Mouse (Mus musculus) midbrain, embryonic 16.5 days (tissue): ENCODE data around the gene Tnip3. TPM values are rescaled to one million over a fixed set of nuclear protein-coding genes. Genes with fewer than 3 reads are reported as not detected.

Experiments
- ATAC-seq: fragments of 200-750 bp; cut with Nextera tagmentation; 2 replicates; pipeline ENCODE4 v1.8.0; 2017; ENCODE audit warnings: moderate TSS enrichment
- H3K27ac ChIP-seq: fragments of 300-500 bp; sonication (generic); 2 replicates; pipeline ENCODE4 v1.5.1; 2014; ENCODE audit warnings: mild to moderate bottlenecking, low read length, mixed read lengths
- H3K27me3 ChIP-seq: fragments of 300-500 bp; sonication (generic); 2 replicates; pipeline ENCODE4 v1.6.1; 2014; ENCODE audit warnings: low read depth, low read length, mixed read lengths; ENCODE audit not compliant: control insufficient read depth, insufficient read depth
- H3K36me3 ChIP-seq: fragments of 300-500 bp; sonication (generic); 2 replicates; pipeline ENCODE4 v1.6.1; 2014; ENCODE audit warnings: mild to moderate bottlenecking, low read length, moderate library complexity, mixed read lengths; ENCODE audit not compliant: control insufficient read depth, insufficient read depth
- H3K4me1 ChIP-seq: fragments of 300-500 bp; sonication (generic); 2 replicates; pipeline ENCODE4 v1.6.1; 2014; ENCODE audit warnings: mild to moderate bottlenecking, low read length, mixed read lengths; ENCODE audit not compliant: control insufficient read depth, insufficient read depth
- H3K4me2 ChIP-seq: fragments of 300-500 bp; sonication (generic); 2 replicates; pipeline ENCODE4 v1.6.1; 2014; ENCODE audit warnings: mild to moderate bottlenecking, low read length, mixed read lengths
- H3K4me3 ChIP-seq: fragments of 300-500 bp; sonication (generic); 2 replicates; pipeline ENCODE4 v1.5.1; 2014; ENCODE audit warnings: low read depth, mild to moderate bottlenecking, low read length, moderate library complexity, mixed read lengths
- H3K9ac ChIP-seq: fragments of 300-500 bp; sonication (generic); 2 replicates; pipeline ENCODE4 v1.6.1; 2014; ENCODE audit warnings: low read depth, low read length, mixed read lengths
- H3K9me3 ChIP-seq: fragments of 300-500 bp; sonication (generic); replicated peaks from 2 replicates; pipeline ENCODE4 v1.6.1; 2014; ENCODE audit warnings: mild to moderate bottlenecking, low read length, mixed read lengths; ENCODE audit not compliant: control insufficient read depth, poor library complexity, severe bottlenecking
- WGBS: fragments of 180-500 bp; shearing (Covaris S2); extraction: QIAGEN DNeasy Blood & Tissue Kit; methylation state at CpG from one replicate; pipeline ENCODE4 v1.1.7; 2014; 5-methylcytosine and 5-hydroxymethylcytosine counted together
- polyA plus RNA-seq: library from polyadenylated mRNA; unstranded; fragments of >200 nt; fragmentation: Nextera tagmentation; extraction: Ambion mirVana; gene quantifications from 2 replicates; pipeline ENCODE4 v1.2.1, GENCODE M21; 2015

Gene Tnip3
- polyA plus RNA-seq, 1 experiment from 2014 or later: not detected

- no peak for ATAC-seq
- Histone ChIP-seq H3K36me3 (no peaks in the 10 kb centered on the region), H3K4me3 (no peak overlapping the region), H3K27ac (no peak overlapping the region), H3K27me3 (no peaks in the 10 kb centered on the region), H3K9ac (no peak overlapping the region), H3K4me2 (no peak overlapping the region), H3K9me3 (no peaks in the 10 kb centered on the region), H3K4me1 (no peaks in the 10 kb centered on the region)
- 70% methylated on average over 5 of the region's 5 CpGs for whole genome bisulfite sequencing
These were observed 12.3 kb downstream of the Tnip3 start for GRCm38 (mm10) chr6:65537327-65537884.

- 58% methylated on average over 9 of the region's 9 CpGs for WGBS
These were observed 13.0 kb downstream of the Tnip3 start for GRCm38 (mm10) chr6:65538022-65538652.

GRCm38 (mm10) chr6:65538921-65539320 lies 13.8 kb downstream of the Tnip3 start:
- Histone ChIP-seq H3K4me2 (no peak overlapping the region), H3K27ac (no peak overlapping the region), H3K36me3 (no peaks in the 10 kb centered on the region), H3K9ac (no peak overlapping the region), H3K4me1 (no peaks in the 10 kb centered on the region), H3K27me3 (no peaks in the 10 kb centered on the region), H3K4me3 (no peak overlapping the region), H3K9me3 (no peaks in the 10 kb centered on the region)
- 91% methylated on average over 3 of the region's 3 CpGs for WGBS
- no peak for ATAC-seq

More at GRCm38 (mm10) chr6:65538022-65538652, 13.0 kb downstream of the Tnip3 start:
- no peak for ATAC-seq
- H3K27me3 ChIP-seq: no peaks in the 10 kb centered on the region
- no peaks in the 10 kb centered on the region for H3K36me3 ChIP-seq
- H3K4me2 ChIP-seq: no peak overlapping the region
- H3K4me1 ChIP-seq: no peaks in the 10 kb centered on the region
- no peak overlapping the region for H3K27ac ChIP-seq
- no peak overlapping the region for H3K4me3 ChIP-seq
- no peak overlapping the region for H3K9ac ChIP-seq
- H3K9me3 ChIP-seq: no peaks in the 10 kb centered on the region

DNA sequence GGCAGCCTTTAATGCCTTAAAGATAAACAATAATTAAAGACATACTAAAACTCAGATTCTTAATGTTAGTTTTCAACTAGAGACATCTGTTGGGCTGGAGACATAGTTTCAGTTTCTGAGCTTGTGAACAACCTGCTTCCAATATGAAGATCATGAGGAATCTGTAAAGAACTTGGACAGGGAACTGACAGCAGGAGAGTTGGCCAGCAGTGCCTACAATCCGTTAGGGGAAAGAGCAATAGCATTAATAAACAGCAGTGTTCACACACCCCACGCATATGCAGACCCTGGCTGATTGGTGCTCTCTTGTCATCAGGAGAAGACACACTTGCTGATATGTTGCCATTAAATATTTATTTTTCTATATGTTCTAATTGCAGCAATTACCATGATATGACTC lies 15.0 kb downstream of the Tnip3 start:
- no peak overlapping the region for H3K4me2 ChIP-seq
- no peak overlapping the region for H3K4me3 ChIP-seq
- no peaks in the 10 kb centered on the region for H3K9me3 ChIP-seq
- no peak for ATAC-seq
- H3K36me3 ChIP-seq: no peaks in the 10 kb centered on the region
- H3K27me3 ChIP-seq: no peaks in the 10 kb centered on the region
- H3K9ac ChIP-seq: no peak overlapping the region
- H3K4me1 ChIP-seq: no peaks in the 10 kb centered on the region
- 76% methylated on average over 2 of the region's 2 CpGs for WGBS
- no peak overlapping the region for H3K27ac ChIP-seq

DNA sequence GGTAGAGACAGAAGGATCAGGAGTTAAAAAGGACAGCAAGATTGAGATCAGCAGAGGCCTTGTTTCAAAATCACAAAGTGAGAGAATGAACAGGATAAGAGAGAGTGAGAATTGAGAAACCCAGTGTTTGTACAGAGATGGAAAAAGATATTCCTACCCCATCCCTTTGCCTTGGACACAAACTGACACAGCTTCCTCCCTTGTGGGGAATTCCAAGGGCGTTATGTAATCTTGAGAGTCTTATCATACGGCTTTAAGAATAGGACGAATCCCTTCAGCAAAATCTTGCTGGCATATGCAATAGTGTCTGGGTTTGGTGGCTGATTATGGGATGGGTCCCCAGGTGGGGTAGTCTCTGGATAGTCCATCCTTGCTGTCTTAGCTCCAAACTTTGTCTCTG lies 16.0 kb downstream of the Tnip3 start:
- Histone ChIP-seq H3K36me3 (no peaks in the 10 kb centered on the region), H3K27ac (no peak overlapping the region), H3K4me1 (no peaks in the 10 kb centered on the region), H3K27me3 (no peaks in the 10 kb centered on the region), H3K4me3 (no peak overlapping the region), H3K9ac (no peak overlapping the region), H3K4me2 (no peak overlapping the region), H3K9me3 (no peaks in the 10 kb centered on the region)
- ATAC-seq: no peak
- 89% methylated on average over 3 of the region's 3 CpGs for WGBS

DNA sequence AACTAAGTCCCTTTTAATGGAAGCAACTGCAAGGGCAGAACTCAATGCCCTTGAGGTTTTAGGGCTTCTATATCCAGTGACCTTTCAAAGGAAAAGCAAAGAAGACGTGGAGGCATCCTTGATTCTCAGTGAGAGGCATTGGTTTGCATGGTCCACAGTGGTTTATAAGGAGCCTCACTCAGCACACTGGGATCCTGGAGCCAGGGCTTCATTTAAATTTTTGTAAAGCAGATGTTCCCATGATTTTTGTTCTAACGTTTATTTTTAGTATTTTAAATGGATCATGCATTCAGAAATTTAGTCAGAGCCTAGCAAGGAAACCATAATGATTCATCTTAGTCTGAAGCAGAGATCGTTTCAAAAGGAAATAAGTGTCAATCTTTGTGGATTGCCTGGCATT lies 17.3 kb downstream of the Tnip3 start:
- no peak overlapping the region for H3K4me3 ChIP-seq
- H3K27ac ChIP-seq: no peak overlapping the region
- H3K4me1 ChIP-seq: no peaks in the 10 kb centered on the region
- ATAC-seq: no peak
- no peak overlapping the region for H3K9ac ChIP-seq
- no peaks in the 10 kb centered on the region for H3K9me3 ChIP-seq
- no peaks in the 10 kb centered on the region for H3K36me3 ChIP-seq
- H3K4me2 ChIP-seq: no peak overlapping the region
- H3K27me3 ChIP-seq: no peaks in the 10 kb centered on the region
- WGBS: 56% methylated on average over 3 of the region's 3 CpGs

- Histone ChIP-seq H3K9me3 (no peaks in the 10 kb centered on the region), H3K4me2 (no peak overlapping the region), H3K4me1 (no peaks in the 10 kb centered on the region), H3K27me3 (no peaks in the 10 kb centered on the region), H3K9ac (no peak overlapping the region), H3K4me3 (no peak overlapping the region), H3K36me3 (no peaks in the 10 kb centered on the region), H3K27ac (no peak overlapping the region)
- 28% methylated on average over 1 of the region's 1 CpGs for WGBS
- ATAC-seq: no peak
These were observed 17.8 kb downstream of the Tnip3 start for GRCm38 (mm10) chr6:65542913-65543312.

- ATAC-seq: no peak
These were observed 39.0 kb downstream of the Tnip3 start for GRCm38 (mm10) chr6:65563887-65564656.

DNA sequence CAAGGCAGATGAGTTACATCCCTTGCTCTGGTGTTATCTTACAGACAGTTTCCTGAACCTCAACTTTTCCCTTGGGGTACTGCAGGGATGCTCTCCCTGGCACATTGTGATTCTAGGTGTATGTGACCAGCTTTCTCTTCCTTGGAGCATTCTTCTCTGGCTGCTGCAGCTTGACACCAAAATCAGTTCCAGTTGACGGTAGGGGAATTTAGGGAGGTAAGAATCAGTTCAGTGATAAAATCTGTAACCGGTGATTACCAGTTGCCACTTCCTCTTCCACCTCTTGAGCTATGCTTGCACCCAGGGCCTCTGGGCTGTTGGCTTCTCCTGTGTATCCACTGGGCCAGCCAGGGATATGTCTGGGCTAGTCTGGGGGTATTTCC lies 39.5 kb downstream of the Tnip3 start:
- Histone ChIP-seq H3K9ac (no peak overlapping the region), H3K4me2 (no peak overlapping the region), H3K4me1 (no peaks in the 10 kb centered on the region), H3K9me3 (no peaks in the 10 kb centered on the region), H3K36me3 (no peaks in the 10 kb centered on the region), H3K27me3 (no peaks in the 10 kb centered on the region), H3K4me3 (no peak overlapping the region), H3K27ac (no peak overlapping the region)
- 82% methylated on average over 2 of the region's 2 CpGs for WGBS
- no peak for ATAC-seq

More at GRCm38 (mm10) chr6:65563887-65564656, 39.0 kb downstream of the Tnip3 start:
- 70% methylated on average over 3 of the region's 3 CpGs for WGBS
- H3K9me3 ChIP-seq: no peaks in the 10 kb centered on the region
- no peak overlapping the region for H3K9ac ChIP-seq
- H3K4me1 ChIP-seq: no peaks in the 10 kb centered on the region
- no peaks in the 10 kb centered on the region for H3K27me3 ChIP-seq
- H3K27ac ChIP-seq: no peak overlapping the region
- no peaks in the 10 kb centered on the region for H3K36me3 ChIP-seq
- H3K4me3 ChIP-seq: no peak overlapping the region
- H3K4me2 ChIP-seq: no peak overlapping the region
